Mouse (Mus musculus): ENCODE measurements around the gene Dnase2a. TPM values are rescaled to one million over a fixed set of nuclear protein-coding genes. Genes with fewer than 3 reads are reported as not detected.
"Not testable (repeated sequence)": the region's sequence is repeated elsewhere in the genome, so short reads cannot be mapped to it uniquely, and the experiment has no call there.

Gene Dnase2a
- polyA plus RNA-seq, 1 experiment from 2014 or later, result 4.2 TPM

DNA sequence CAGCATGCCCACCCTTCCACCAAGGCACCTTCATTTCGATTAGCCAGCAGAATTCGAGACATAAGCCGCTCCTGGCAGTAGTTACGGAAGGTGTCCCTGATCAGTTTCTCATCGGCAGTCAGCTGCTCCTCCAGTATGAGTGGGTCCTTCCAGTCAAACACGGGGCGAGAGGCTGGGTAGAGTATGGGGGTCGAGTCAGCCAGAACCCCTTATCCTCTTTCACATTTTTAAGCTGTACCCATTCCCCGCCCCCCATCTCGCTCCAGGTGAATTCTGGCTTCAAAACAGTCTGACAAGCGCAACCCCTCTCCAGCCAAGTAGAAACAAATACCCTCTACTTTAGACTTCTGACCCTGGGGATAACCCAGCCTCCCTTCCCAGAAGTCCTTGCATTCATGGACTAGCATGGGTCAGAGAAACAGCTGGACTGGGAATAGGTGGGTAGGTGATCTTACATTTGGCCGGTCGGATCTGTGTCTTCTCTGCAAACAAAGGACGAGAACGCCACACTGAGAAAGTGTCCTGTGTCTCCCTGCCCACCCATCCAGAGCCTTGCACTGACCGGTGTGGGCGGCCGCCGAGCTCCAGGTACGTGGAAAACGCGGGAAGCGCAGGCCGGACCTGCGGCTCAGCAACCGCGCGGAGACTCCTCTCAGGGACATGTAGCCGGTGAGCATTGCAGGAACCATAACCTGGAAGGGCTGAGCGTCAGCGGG is 15.2 kb upstream of the Dnase2a start:
- Histone ChIP-seq H3K9ac (peak overlapping the region; percentile 82), H3K4me1 (replicated peaks) (peaks cover 13% of the 10 kb centered on the region), H3K4me2 (peak overlapping the region; percentile 94), H3K27me3 (replicated peaks) (no peaks in the 10 kb centered on the region), H3K27ac (ENCODE audit: poor library complexity, severe bottlenecking) (no peak overlapping the region), H3K4me3 (peak overlapping the region; percentile 85), H3K9me3 (replicated peaks) (no peaks in the 10 kb centered on the region), H3K36me3 (peaks cover 23% of the 10 kb centered on the region)
- ATAC-seq (ENCODE audit: insufficient number of reproducible peaks, low FRiP score), result peak; percentile 17
- 11% methylated on average over 31 of the region's 31 CpGs for WGBS

- Histone ChIP-seq H3K4me3 (peak within 1 kb of the TSS; percentile 85), H3K27me3 (replicated peaks) (no peaks in the 10 kb centered on the region), H3K9me3 (replicated peaks) (no peaks in the 10 kb centered on the region), H3K9ac (peak within 1 kb of the TSS; percentile 82), H3K27ac (ENCODE audit: poor library complexity, severe bottlenecking) (no peak within 1 kb of the TSS), H3K4me2 (peak within 1 kb of the TSS; percentile 94), H3K4me1 (replicated peaks) (peaks cover 13% of the 10 kb centered on the region), H3K36me3 (peaks cover 17% of the 10 kb centered on the region)
- peak; percentile 95 for ATAC-seq (ENCODE audit: insufficient number of reproducible peaks, low FRiP score)
- WGBS, result 0% methylated on average over 11 of the region's 11 CpGs
These were observed 14.6 kb upstream of the Dnase2a start, which contains the start of gene Gcdh for GRCm38 (mm10) chr8:84893709-84894134. Gene Gcdh (minus strand): TSS chr8:84893921.

GRCm38 (mm10) chr8:84895963-84896362 is 12.4 kb upstream of the Dnase2a start:
- Histone ChIP-seq H3K9ac (no peak overlapping the region), H3K27me3 (replicated peaks) (peaks cover 9% of the 10 kb centered on the region), H3K27ac (ENCODE audit: poor library complexity, severe bottlenecking) (no peak overlapping the region), H3K4me3 (no peak overlapping the region), H3K36me3 (peaks cover 4% of the 10 kb centered on the region; the same call in 1 of the 2 replicates), H3K9me3 (replicated peaks) (no peaks in the 10 kb centered on the region), H3K4me2 (no peak overlapping the region), H3K4me1 (replicated peaks) (peaks cover 13% of the 10 kb centered on the region)
- WGBS, result 87% methylated on average over 5 of the region's 5 CpGs
- no peak for ATAC-seq (ENCODE audit: insufficient number of reproducible peaks, low FRiP score)

DNA sequence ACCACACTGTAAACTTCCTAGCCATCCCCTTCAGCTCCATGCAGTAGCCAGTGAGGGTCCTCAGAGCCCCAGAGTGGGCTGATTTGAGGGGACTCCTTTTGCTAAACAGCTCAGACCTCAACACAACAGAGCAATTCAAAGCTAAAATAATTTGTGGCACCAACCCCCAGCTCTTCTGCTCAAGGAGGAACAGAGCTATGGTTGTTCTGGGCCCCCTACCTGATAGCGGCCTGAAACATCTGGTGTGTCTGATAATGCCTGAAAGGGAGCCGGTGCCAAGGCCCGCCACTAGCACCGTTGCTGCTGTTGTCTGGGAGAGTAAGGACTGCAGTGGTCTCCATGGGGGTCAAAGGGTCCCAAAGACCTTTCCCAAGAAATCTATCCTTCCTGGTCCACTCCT is 7.3 kb upstream of the Dnase2a start:
- H3K4me2 ChIP-seq, result peak overlapping the region; percentile 43
- peak; percentile 51; the same call in 1 of the 2 replicates for ATAC-seq (ENCODE audit: insufficient number of reproducible peaks, low FRiP score)
- H3K36me3 ChIP-seq, result no peaks in the 10 kb centered on the region
- H3K4me1 ChIP-seq (replicated peaks), result peaks cover 7% of the 10 kb centered on the region; the same call in 1 of the 2 replicates
- no peak overlapping the region for H3K9ac ChIP-seq
- no peaks in the 10 kb centered on the region for H3K9me3 ChIP-seq (replicated peaks)
- H3K4me3 ChIP-seq, result peak overlapping the region; percentile 2; the same call in 1 of the 2 replicates
- H3K27ac ChIP-seq (ENCODE audit: poor library complexity, severe bottlenecking), result peak overlapping the region; percentile 63
- H3K27me3 ChIP-seq (replicated peaks), result peaks cover 24% of the 10 kb centered on the region
- 21% methylated on average over 4 of the region's 4 CpGs for WGBS

- WGBS, result 39% methylated on average over 3 of the region's 3 CpGs
- peak; percentile 66 for ATAC-seq (ENCODE audit: insufficient number of reproducible peaks, low FRiP score)
- H3K9ac ChIP-seq, result peak within 1 kb of the TSS; percentile 78
- peaks cover 7% of the 10 kb centered on the region; the same call in 1 of the 2 replicates for H3K4me1 ChIP-seq (replicated peaks)
- no peaks in the 10 kb centered on the region for H3K36me3 ChIP-seq
- H3K27ac ChIP-seq (ENCODE audit: poor library complexity, severe bottlenecking), result peak within 1 kb of the TSS; percentile 63
- H3K4me2 ChIP-seq, result peak within 1 kb of the TSS; percentile 97
- H3K9me3 ChIP-seq (replicated peaks), result no peaks in the 10 kb centered on the region
- peak within 1 kb of the TSS; percentile 66 for H3K4me3 ChIP-seq
- peaks cover 24% of the 10 kb centered on the region for H3K27me3 ChIP-seq (replicated peaks)
These were observed 6.6 kb upstream of the Dnase2a start, which contains the start of gene Klf1 for GRCm38 (mm10) chr8:84901752-84902151. Gene Klf1 (plus strand): TSS chr8:84901928.

DNA sequence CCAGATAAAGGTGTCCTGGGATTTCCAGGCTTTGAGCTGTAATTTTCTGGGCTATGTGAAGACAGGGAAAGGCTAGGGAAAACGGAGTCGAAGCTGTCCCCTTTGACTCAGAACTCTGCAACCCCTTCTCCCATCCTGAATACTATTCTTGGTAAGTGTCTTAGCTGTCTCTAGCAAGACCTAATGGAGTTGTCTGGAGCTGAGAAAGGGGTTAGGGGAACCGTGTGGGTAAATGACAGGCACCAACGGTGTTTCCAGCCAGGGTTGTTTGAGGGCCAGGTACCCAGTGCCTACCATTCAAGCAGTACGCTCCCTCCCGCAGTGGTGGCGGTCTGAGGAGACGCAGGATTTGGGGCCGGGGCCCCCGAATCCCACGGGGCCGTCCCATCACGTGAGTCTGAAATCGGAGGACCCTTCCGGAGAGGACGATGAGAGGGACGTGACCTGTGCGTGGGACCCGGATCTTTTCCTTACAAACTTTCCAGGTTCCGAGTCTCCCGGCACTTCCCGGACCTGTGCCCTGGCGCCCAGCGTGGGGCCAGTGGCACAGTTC is 5.9 kb upstream of the Dnase2a start:
- H3K9ac ChIP-seq, result peak overlapping the region; percentile 78
- no peaks in the 10 kb centered on the region for H3K36me3 ChIP-seq
- H3K4me1 ChIP-seq (replicated peaks), result peaks cover 7% of the 10 kb centered on the region; the same call in 1 of the 2 replicates
- no peak for ATAC-seq (ENCODE audit: insufficient number of reproducible peaks, low FRiP score)
- H3K4me3 ChIP-seq, result peak overlapping the region; percentile 66
- H3K27me3 ChIP-seq (replicated peaks), result peaks cover 24% of the 10 kb centered on the region
- peak overlapping the region; percentile 97 for H3K4me2 ChIP-seq
- H3K27ac ChIP-seq (ENCODE audit: poor library complexity, severe bottlenecking), result 0 out of 2 replicates have a peak overlapping the region, but pooled peaks have one; percentile 30
- 3% methylated on average over 24 of the region's 24 CpGs for WGBS
- no peaks in the 10 kb centered on the region for H3K9me3 ChIP-seq (replicated peaks)

DNA sequence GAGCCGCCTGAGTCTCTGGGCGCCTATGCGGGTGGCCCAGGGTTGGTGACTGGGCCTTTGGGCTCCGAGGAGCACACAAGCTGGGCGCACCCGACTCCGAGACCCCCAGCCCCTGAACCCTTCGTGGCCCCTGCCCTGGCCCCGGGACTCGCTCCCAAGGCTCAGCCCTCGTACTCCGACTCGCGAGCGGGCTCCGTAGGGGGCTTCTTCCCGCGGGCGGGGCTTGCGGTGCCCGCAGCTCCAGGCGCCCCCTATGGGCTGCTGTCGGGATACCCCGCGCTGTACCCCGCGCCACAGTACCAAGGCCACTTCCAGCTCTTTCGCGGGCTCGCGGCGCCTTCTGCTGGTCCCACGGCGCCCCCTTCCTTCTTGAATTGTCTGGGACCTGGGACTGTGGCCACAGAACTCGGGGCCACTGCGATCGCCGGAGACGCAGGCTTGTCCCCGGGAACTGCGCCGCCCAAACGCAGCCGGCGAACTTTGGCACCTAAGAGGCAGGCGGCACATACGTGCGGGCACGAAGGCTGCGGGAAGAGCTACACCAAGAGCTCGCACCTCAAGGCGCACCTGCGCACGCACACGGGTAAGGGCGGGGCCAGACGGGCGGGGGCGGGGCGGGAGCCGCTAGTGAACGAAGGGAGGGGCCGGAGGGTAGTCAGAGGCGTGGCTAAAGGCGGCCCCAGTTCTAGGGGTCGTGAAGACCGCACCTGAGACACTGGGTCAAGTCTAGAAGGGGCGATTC is 5.3 kb upstream of the Dnase2a start:
- H3K4me2 ChIP-seq, result peak overlapping the region; percentile 97
- H3K36me3 ChIP-seq, result no peaks in the 10 kb centered on the region
- H3K9ac ChIP-seq, result peak overlapping the region; percentile 78
- peak; percentile 90 for ATAC-seq (ENCODE audit: insufficient number of reproducible peaks, low FRiP score)
- no peaks in the 10 kb centered on the region for H3K9me3 ChIP-seq (replicated peaks)
- peaks cover 7% of the 10 kb centered on the region; the same call in 1 of the 2 replicates for H3K4me1 ChIP-seq (replicated peaks)
- 0 out of 2 replicates have a peak overlapping the region, but pooled peaks have one; percentile 30 for H3K27ac ChIP-seq (ENCODE audit: poor library complexity, severe bottlenecking)
- peaks cover 24% of the 10 kb centered on the region for H3K27me3 ChIP-seq (replicated peaks)
- WGBS, result under 1% methylated on average over 68 of the region's 68 CpGs
- H3K4me3 ChIP-seq, result peak overlapping the region; percentile 66

DNA sequence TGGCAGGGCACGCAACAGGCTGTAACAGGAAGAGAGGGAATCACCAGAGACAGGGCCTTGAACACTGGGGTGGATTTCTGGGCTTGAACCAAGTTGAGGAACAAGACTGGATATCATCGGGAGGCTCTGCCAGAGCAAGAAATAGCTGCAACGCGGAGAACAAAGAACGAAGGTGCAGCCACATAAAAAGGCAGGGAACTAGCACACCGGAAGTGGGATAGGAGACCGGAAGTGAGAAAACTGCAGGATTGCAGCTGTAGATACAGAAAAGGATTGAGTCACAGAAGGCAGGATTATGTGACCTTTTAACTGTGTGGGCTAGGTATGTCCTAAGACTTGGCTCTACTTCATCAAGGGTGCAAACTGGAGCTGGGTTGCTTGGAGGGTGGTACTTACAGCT is 4.0 kb upstream of the Dnase2a start:
- 83% methylated on average over 7 of the region's 7 CpGs for WGBS
- no peak overlapping the region for H3K9ac ChIP-seq
- peaks cover 13% of the 10 kb centered on the region for H3K4me1 ChIP-seq (replicated peaks)
- H3K27ac ChIP-seq (ENCODE audit: poor library complexity, severe bottlenecking), result no peak overlapping the region
- ATAC-seq (ENCODE audit: insufficient number of reproducible peaks, low FRiP score), result no peak
- H3K9me3 ChIP-seq (replicated peaks), result no peaks in the 10 kb centered on the region
- H3K4me3 ChIP-seq, result no peak overlapping the region
- H3K36me3 ChIP-seq, result no peaks in the 10 kb centered on the region
- H3K27me3 ChIP-seq (replicated peaks), result peaks cover 29% of the 10 kb centered on the region
- no peak overlapping the region for H3K4me2 ChIP-seq

- WGBS, result 89% methylated on average over 9 of the region's 9 CpGs
- H3K27ac ChIP-seq (ENCODE audit: poor library complexity, severe bottlenecking), result no peak overlapping the region
- H3K4me2 ChIP-seq, result no peak overlapping the region
- H3K36me3 ChIP-seq, result no peaks in the 10 kb centered on the region
- H3K9ac ChIP-seq, result no peak overlapping the region
- peaks cover 39% of the 10 kb centered on the region for H3K27me3 ChIP-seq (replicated peaks)
- H3K4me3 ChIP-seq, result no peak overlapping the region
- ATAC-seq (ENCODE audit: insufficient number of reproducible peaks, low FRiP score), result no peak
- peaks cover 13% of the 10 kb centered on the region for H3K4me1 ChIP-seq (replicated peaks)
- H3K9me3 ChIP-seq (replicated peaks), result no peaks in the 10 kb centered on the region
These were observed 1.3 kb upstream of the Dnase2a start for GRCm38 (mm10) chr8:84907037-84907436.

DNA sequence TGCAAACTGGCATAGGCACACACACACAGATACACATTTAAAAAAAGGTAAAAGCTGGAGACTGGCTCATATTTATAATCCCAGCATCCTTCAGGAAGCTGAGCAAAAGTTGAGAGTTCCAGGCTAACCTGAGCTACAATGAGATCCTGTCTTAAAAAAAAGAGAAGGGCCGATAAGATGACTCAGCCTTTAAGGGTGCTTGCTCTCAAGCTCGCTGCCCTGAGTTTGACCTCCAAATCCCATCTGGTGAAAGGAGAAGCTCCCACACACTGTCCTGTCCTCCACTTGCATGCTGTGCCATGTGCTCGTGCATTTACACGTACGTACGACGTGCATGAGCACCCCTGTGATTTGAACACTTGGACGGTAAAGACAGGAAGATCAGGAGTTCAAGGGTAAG is 867 bp upstream of the Dnase2a start:
- Histone ChIP-seq H3K4me3 (no peak overlapping the region), H3K9ac (no peak overlapping the region), H3K9me3 (replicated peaks) (no peaks in the 10 kb centered on the region), H3K27ac (ENCODE audit: poor library complexity, severe bottlenecking) (no peak overlapping the region), H3K4me1 (replicated peaks) (peaks cover 14% of the 10 kb centered on the region), H3K27me3 (replicated peaks) (peaks cover 41% of the 10 kb centered on the region), H3K4me2 (no peak overlapping the region), H3K36me3 (no peaks in the 10 kb centered on the region)
- ATAC-seq (ENCODE audit: insufficient number of reproducible peaks, low FRiP score), result no peak
- WGBS, result 79% methylated on average over 8 of the region's 8 CpGs

DNA sequence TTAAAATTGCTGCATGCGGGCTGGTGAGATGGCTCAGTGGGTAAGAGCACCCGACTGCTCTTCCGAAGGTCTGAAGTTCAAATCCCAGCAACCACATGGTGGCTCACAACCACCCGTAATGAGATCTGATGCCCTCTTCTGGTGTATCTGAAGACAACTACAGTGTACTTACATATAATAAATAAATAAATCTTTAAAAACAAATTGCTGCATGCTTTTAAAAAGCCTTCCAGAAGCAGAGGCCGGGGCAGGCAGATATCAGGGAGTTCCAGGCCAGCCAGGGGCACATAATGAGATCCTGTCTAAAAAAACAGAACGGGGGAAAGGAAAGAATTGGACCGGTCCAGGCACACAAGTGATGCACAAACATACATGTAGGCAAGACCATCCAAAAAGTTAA is 381 bp upstream of the Dnase2a start:
- peak overlapping the region; percentile 62 for H3K4me3 ChIP-seq
- ATAC-seq (ENCODE audit: insufficient number of reproducible peaks, low FRiP score); H3K36me3 ChIP-seq; H3K27ac ChIP-seq (ENCODE audit: poor library complexity, severe bottlenecking); H3K9ac ChIP-seq; H3K9me3 ChIP-seq (replicated peaks): not testable (repeated sequence)
- peaks cover 17% of the 10 kb centered on the region for H3K4me1 ChIP-seq (replicated peaks)
- peak overlapping the region; percentile 92 for H3K4me2 ChIP-seq
- WGBS, result 25% methylated on average over 7 of the region's 7 CpGs
- peaks cover 46% of the 10 kb centered on the region for H3K27me3 ChIP-seq (replicated peaks)

Data from heart, embryonic 12.5 days (tissue).